Mouse (Mus musculus) lung, postnatal 4 days (tissue): ENCODE measurements around the gene Cops3.

Experiments
- DNase-seq, 2 experiments: peaks; one replicate each; pipeline ENCODE4 v3.0.0; 2021

Cops3 gene

GRCm38 (mm10) chr11:59810480-59811158 is 29.0 kb downstream of the Cops3 start:
- DNase-seq: no peak

GRCm38 (mm10) chr11:59809670-59810474 is 29.8 kb downstream of the Cops3 start, which contains the start of gene Flcn:
Gene Flcn (minus strand): TSS chr11:59810016.
- DNase-seq: peak; percentile 89 to 90

GRCm38 (mm10) chr11:59809071-59809669 is 30.5 kb downstream of the Cops3 start:
- DNase-seq: peak in 1 of 2 experiments; percentile 51

- no peak for DNase-seq
Observed at GRCm38 (mm10) chr11:59808170-59808960, 31.3 kb downstream of the Cops3 start.

GRCm38 (mm10) chr11:59805656-59806055 is 34.0 kb downstream of the Cops3 start:
- DNase-seq: no peak

GRCm38 (mm10) chr11:59805256-59805655 is 34.4 kb downstream of the Cops3 start:
- no peak for DNase-seq

GRCm38 (mm10) chr11:59804409-59805110 is 35.1 kb downstream of the Cops3 start:
- DNase-seq: no peak

- DNase-seq: no peak
Observed at GRCm38 (mm10) chr11:59803516-59803915, 36.1 kb downstream of the Cops3 start.

- DNase-seq: no peak
Observed at GRCm38 (mm10) chr11:59801881-59802280, 37.8 kb downstream of the Cops3 start.

GRCm38 (mm10) chr11:59800412-59800811 is 39.2 kb downstream of the Cops3 start:
- no peak for DNase-seq

GRCm38 (mm10) chr11:59793390-59793789 is 46.2 kb downstream of the Cops3 start:
- peak in 1 of 2 experiments; percentile 73 for DNase-seq

GRCm38 (mm10) chr11:59789311-59789710 is 50.3 kb downstream of the Cops3 start:
- DNase-seq: no peak

- DNase-seq: peak; percentile 80 to 84
Observed at GRCm38 (mm10) chr11:59787199-59787781, 52.3 kb downstream of the Cops3 start, which contains the start of gene Pld6. Gene Pld6 (minus strand): TSS chr11:59787645.

- peak; percentile 26 to 44 for DNase-seq
Observed at GRCm38 (mm10) chr11:59786444-59787198, 53.0 kb downstream of the Cops3 start.

GRCm38 (mm10) chr11:59783591-59783990 is 56.0 kb downstream of the Cops3 start:
- no peak for DNase-seq

- no peak for DNase-seq
Observed at GRCm38 (mm10) chr11:59782091-59782590, 57.5 kb downstream of the Cops3 start.

- no peak for DNase-seq
Observed at GRCm38 (mm10) chr11:59780241-59780640, 59.4 kb downstream of the Cops3 start.

- peak in 1 of 2 experiments; percentile 34 for DNase-seq
Observed at GRCm38 (mm10) chr11:59779406-59779805, 60.2 kb downstream of the Cops3 start.

GRCm38 (mm10) chr11:59778874-59779223 is 60.8 kb downstream of the Cops3 start:
- DNase-seq: no peak

GRCm38 (mm10) chr11:59778181-59778873 is 61.3 kb downstream of the Cops3 start:
- DNase-seq: peak; percentile 86 to 89
